Mouse (Mus musculus) frontal cortex, adult 2 months (tissue): Measurements from ENCODE around the gene Zfp873. TPM values are rescaled to one million over a fixed set of nuclear protein-coding genes. Genes with fewer than 3 reads are reported as not detected.
"Not testable (repeated sequence)": the region's sequence is repeated elsewhere in the genome, so short reads cannot be mapped to it uniquely, and the experiment has no call there.

Experiments used
- DNase-seq, 2 experiments: peaks; one replicate each; pipeline ENCODE4 v3.0.0; 2022; ENCODE audit warnings: low spot score in 1 of 2; ENCODE audit errors: extremely low spot score in 1 of 2
- polyA plus RNA-seq: library from polyadenylated mRNA; depleted of rRNA; stranded (reverse); fragments of >200 nt; gene quantifications from 2 replicates; pipeline ENCODE4 v1.2.3, GENCODE M21; 2012; rRNA removed

The Zfp873 gene
- 7.1 and 7.7 TPM in 2 replicates for polyA plus RNA-seq

DNA sequence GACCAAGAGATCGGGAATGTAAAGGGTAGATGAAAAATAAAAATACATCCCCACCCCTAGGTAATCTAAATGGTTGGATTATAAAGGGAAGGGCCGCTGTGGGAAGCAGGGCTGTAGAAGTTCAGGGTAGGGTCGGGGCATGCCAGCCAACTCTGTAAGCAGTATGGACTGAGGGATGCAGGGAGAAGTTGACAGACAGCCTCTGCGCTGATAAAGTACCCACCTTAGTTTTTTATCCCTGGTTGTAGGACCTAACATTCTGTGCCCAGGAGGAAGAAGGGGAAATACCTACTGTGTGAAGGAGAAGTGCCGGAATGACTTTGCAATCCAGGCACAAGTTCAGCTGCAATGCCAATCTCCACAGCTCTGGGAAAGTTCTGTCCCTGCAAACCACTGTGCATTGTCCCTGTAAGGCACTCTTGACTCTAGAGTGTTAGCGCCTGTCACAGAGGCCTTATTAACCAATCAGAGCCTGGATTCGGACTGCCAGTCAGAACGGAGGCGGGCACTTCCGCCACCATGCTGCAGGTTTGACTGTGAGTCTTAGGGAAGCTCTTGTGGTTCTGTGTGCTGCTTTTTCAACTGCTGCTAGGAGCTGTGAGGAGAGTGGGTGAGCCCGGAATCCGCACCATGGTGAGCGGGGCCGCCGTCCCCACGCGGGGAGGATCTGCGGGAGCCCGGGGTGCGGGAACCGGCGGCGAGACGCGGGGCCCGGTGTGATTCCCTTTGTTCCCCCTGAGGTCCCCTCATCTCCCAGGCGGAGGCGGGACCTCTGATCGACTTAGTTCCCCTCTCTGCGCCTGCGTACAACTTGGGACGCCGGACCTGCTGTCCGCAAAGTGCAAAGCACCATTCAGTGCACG, at the start of gene Zfp873:
Gene Zfp873, plus strand, starts transcription at position 527 of the 863 bp plus-strand sequence.
- peak; percentile 92 to 94 for DNase-seq

DNA sequence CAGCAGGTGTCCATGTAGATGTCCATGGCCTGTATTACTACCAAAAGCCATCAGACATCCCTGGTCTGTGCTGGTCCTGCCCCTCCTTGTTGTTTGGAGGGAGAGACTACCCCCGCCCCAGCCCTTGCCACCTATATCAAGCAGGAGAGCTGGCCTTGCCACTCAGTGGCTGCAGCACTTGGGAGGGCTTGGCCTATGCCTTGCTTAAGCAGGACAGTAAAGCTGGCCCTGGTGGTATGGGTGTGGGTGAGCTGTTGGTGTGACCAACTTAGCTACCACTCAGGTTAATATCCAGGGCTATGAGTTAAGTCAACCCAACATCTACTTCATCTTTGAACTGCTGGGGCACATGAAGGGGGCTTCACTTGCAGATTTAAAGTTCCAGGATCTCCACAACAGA, 44.7 kb upstream of the Zfp873 start:
- DNase-seq: not testable (repeated sequence)

DNA sequence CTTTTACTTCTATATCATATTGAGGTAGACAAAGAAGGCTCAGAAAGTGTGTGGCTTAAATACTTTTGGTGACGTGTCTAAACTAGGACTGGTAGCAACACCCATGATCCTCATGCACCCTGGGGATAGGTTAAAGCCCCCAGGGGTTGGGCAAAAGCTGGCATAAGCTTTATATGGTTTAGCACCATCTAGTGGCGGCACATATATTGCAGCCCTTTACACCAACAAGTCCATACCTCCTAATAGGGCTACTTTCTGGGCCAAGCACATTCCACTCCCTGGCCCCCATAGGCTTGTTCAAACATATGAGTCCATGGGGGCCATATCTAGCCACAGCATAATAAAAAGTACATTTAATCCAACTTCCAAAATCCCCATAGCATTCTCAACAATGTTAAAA, 43.1 kb upstream of the Zfp873 start:
- DNase-seq: not testable (repeated sequence)

DNA sequence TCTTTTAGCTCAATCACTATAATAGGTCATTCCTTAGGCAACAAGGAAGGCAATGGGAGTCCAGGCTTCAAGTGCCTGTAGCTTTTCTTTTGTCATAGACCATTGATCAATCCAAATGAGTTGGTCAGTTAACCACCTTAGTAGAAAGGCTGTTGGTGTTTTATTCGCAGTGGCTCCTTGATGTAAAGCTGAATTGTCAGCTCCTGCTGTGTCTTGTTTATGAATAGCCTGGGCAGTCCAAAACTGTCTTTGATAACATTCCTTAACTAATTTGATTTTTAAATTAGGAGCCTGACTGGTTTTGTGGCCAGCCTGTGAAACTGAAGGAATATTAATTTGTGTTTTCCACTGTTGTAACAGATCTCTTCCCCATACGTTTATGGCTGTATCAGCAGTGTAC, 5.7 kb upstream of the Zfp873 start:
- no peak for DNase-seq

DNA sequence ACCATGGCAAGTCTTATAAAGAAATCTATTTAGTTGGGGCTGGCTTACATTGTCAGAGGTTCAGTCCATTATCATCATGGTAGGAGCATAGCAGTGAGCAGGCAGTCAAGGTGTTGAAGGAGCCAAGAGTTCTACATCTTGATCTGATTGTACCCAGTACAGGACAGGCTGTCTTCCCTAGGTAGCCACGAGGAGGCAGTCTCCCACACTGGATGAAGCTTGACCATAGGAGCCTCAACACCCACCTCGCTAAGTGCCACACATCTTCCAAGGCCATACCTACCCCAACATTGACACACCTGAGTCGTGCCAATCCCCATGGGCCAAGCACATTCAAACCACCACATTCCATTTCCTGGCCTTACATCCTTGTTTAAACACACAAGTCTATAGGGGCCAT, 1.3 kb upstream of the Zfp873 start:
- no peak for DNase-seq

DNA sequence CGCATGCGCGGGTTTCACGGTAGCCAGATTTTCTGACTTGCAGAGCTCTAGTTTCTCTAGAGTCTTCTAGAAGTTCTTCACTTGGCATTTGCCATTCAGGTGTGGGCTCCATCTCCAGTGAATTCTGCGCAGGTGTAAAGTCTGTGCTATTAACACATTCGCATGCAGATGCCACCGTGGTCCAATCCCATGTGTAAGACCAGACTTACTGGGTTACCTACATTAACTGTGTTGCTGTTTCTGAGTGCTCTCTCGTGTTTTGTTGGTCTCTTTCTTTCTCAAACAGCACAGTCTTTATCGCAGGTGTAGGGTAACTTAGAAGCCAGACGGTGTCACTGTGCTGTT, 509 bp downstream of the Zfp873 start:
- DNase-seq: not testable (repeated sequence)

DNA sequence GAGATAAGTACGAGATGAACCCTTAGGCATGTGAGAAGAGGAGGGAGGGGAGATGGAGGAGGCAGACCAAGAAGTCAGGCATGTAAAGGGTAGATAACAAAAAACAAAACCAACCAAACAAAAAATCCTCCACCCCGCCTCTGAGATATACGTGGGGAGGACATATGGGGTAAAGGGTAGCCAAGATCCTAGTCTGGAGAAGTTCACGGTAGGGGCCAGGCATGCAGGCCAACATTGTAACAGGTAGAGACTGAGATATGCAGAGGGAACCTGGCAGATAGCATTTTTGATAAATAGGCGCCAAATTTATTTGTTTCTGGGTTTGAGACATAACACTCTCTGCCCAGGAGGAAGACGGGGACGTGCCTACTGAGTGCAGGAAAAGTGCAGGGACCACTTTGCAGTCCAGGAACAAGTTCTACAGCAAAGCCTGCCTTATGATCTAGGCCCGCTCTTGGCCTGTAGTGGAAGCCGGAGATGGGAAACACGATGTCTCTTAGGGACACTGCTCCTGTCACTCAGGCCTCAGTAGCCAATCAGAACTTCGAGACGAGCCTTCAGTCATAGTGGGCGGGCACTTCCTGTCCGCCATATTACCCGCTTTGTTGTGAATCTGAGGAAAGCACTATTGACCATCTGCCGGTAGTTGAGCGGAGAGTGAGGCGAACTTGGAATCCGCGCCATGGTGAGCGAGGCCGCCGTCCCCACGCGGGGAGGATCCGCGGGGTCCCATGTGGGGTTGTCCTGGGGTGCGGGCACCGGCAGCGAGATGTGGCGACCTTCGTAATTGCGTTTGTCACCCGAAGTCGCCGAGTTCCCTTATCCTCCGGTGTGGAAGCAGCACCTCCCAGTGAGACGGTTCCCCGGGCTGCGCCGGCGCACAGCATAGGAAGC, 35.1 kb downstream of the Zfp873 start, which contains the start of gene BC024063:
Gene BC024063, plus strand, starts transcription at position 626 of the 894 bp plus-strand sequence.
- peak; percentile 69 to 81 for DNase-seq

DNA sequence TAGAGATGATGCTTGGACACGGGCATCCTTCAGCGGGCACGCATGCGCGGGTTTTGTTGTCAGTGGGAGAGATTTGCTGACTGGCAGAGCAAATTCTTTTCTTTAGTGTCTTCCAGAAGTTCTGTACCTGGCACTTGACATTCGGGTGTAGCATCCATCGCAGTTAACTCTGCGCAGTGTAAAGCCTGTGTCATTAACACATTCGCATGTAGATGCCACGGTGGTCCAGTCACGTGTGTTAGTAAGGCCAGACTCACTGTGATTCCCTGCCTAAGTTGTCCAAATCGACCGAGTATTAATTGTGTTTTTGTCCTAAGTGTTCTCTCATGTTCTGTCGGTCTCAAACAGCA, 35.7 kb downstream of the Zfp873 start:
- DNase-seq: not testable (repeated sequence)

Other genes with a start within 250 kb of the Zfp873 start
- 0.36 and 0.72 TPM in 2 replicates for gene Gm4767, start 235.9 kb upstream of the Zfp873 start, polyA plus RNA-seq
- gene Gm32687, start 184.2 kb upstream of the Zfp873 start, polyA plus RNA-seq: 3.4 and 5.0 TPM in 2 replicates
- 2.5 and 2.9 TPM in 2 replicates for gene Zfp781, start 117.6 kb upstream of the Zfp873 start, polyA plus RNA-seq
- gene BC024063, start 35.2 kb downstream of the Zfp873 start, polyA plus RNA-seq: 1.6 and 2.3 TPM in 2 replicates
- gene AU041133, start 79.9 kb downstream of the Zfp873 start, polyA plus RNA-seq: 3.1 and 3.7 TPM in 2 replicates
- gene Zfp938, start 193.2 kb downstream of the Zfp873 start, polyA plus RNA-seq: 22.9 and 24.5 TPM in 2 replicates